Mouse (Mus musculus): ENCODE data around the gene Lce3a. TPM values are rescaled to one million over a fixed set of nuclear protein-coding genes. Genes with fewer than 3 reads are reported as not detected.

Lce3a gene
- polyA plus RNA-seq (2015; fragmentation: Illumina TruSeq; extraction: RNeasy Lipid Tissue Mini Kit (QIAGEN cat#74804); ENCODE audit: low read depth, low replicate concordance): not detected

GRCm38 (mm10) chr3:92926130-92926529, at the start of gene Lce3a:
TSS of gene Lce3a (minus strand) at chr3:92926230.

GRCm38 (mm10) chr3:92966761-92967160, 40.7 kb upstream of the Lce3a start, which contains the start of gene Lce3e:
TSS of gene Lce3e (plus strand) at chr3:92967061.

GRCm38 (mm10) chr3:92957090-92957489, 31.1 kb upstream of the Lce3a start, which contains the start of gene Lce3d:
TSS of gene Lce3d (plus strand) at chr3:92957390.

GRCm38 (mm10) chr3:92944186-92944585, 18.2 kb upstream of the Lce3a start, which contains the start of gene Lce3c:
TSS of gene Lce3c (plus strand) at chr3:92944486.

GRCm38 (mm10) chr3:92932679-92933078, 6.6 kb upstream of the Lce3a start, which contains the start of gene Lce3b:
TSS of gene Lce3b (plus strand) at chr3:92932979.

Other genes starting within 250 kb of the Lce3a start
- gene Lce1c, start 247.0 kb downstream of the Lce3a start, polyA plus RNA-seq (2015; fragmentation: Illumina TruSeq; extraction: RNeasy Lipid Tissue Mini Kit (QIAGEN cat#74804); ENCODE audit: low read depth, low replicate concordance): not detected
- not detected for gene Lce1d, start 239.0 kb downstream of the Lce3a start, polyA plus RNA-seq (2015; fragmentation: Illumina TruSeq; extraction: RNeasy Lipid Tissue Mini Kit (QIAGEN cat#74804); ENCODE audit: low read depth, low replicate concordance)
- gene Lce1e, start 217.2 kb downstream of the Lce3a start, polyA plus RNA-seq (2015; fragmentation: Illumina TruSeq; extraction: RNeasy Lipid Tissue Mini Kit (QIAGEN cat#74804); ENCODE audit: low read depth, low replicate concordance): not detected
- gene Lce1f, start 205.9 kb downstream of the Lce3a start, polyA plus RNA-seq (2015; fragmentation: Illumina TruSeq; extraction: RNeasy Lipid Tissue Mini Kit (QIAGEN cat#74804); ENCODE audit: low read depth, low replicate concordance): not detected
- not detected for gene Gm38119, start 187.1 kb downstream of the Lce3a start, polyA plus RNA-seq (2015; fragmentation: Illumina TruSeq; extraction: RNeasy Lipid Tissue Mini Kit (QIAGEN cat#74804); ENCODE audit: low read depth, low replicate concordance)
- gene Lce1g, start 173.9 kb downstream of the Lce3a start, polyA plus RNA-seq (2015; fragmentation: Illumina TruSeq; extraction: RNeasy Lipid Tissue Mini Kit (QIAGEN cat#74804); ENCODE audit: low read depth, low replicate concordance): not detected
- not detected for gene Lce1h, start 161.2 kb downstream of the Lce3a start, polyA plus RNA-seq (2015; fragmentation: Illumina TruSeq; extraction: RNeasy Lipid Tissue Mini Kit (QIAGEN cat#74804); ENCODE audit: low read depth, low replicate concordance)
- gene Lce1i, start 147.3 kb downstream of the Lce3a start, polyA plus RNA-seq (2015; fragmentation: Illumina TruSeq; extraction: RNeasy Lipid Tissue Mini Kit (QIAGEN cat#74804); ENCODE audit: low read depth, low replicate concordance): not detected
- gene Lce1j, start 135.7 kb downstream of the Lce3a start, polyA plus RNA-seq (2015; fragmentation: Illumina TruSeq; extraction: RNeasy Lipid Tissue Mini Kit (QIAGEN cat#74804); ENCODE audit: low read depth, low replicate concordance): not detected
- not detected for gene Lce1k, start 118.3 kb downstream of the Lce3a start, polyA plus RNA-seq (2015; fragmentation: Illumina TruSeq; extraction: RNeasy Lipid Tissue Mini Kit (QIAGEN cat#74804); ENCODE audit: low read depth, low replicate concordance)
- not detected for gene Kprp, start 99.0 kb downstream of the Lce3a start, polyA plus RNA-seq (2015; fragmentation: Illumina TruSeq; extraction: RNeasy Lipid Tissue Mini Kit (QIAGEN cat#74804); ENCODE audit: low read depth, low replicate concordance)
- not detected for gene Lce1l, start 74.9 kb downstream of the Lce3a start, polyA plus RNA-seq (2015; fragmentation: Illumina TruSeq; extraction: RNeasy Lipid Tissue Mini Kit (QIAGEN cat#74804); ENCODE audit: low read depth, low replicate concordance)
- not detected for gene 2310050C09Rik, start 56.0 kb downstream of the Lce3a start, polyA plus RNA-seq (2015; fragmentation: Illumina TruSeq; extraction: RNeasy Lipid Tissue Mini Kit (QIAGEN cat#74804); ENCODE audit: low read depth, low replicate concordance)
- gene Lce3b, start 6.7 kb upstream of the Lce3a start, polyA plus RNA-seq (2015; fragmentation: Illumina TruSeq; extraction: RNeasy Lipid Tissue Mini Kit (QIAGEN cat#74804); ENCODE audit: low read depth, low replicate concordance): not detected
- gene Lce3c, start 18.3 kb upstream of the Lce3a start, polyA plus RNA-seq (2015; fragmentation: Illumina TruSeq; extraction: RNeasy Lipid Tissue Mini Kit (QIAGEN cat#74804); ENCODE audit: low read depth, low replicate concordance): not detected
- gene Lce3d, start 31.2 kb upstream of the Lce3a start, polyA plus RNA-seq (2015; fragmentation: Illumina TruSeq; extraction: RNeasy Lipid Tissue Mini Kit (QIAGEN cat#74804); ENCODE audit: low read depth, low replicate concordance): not detected
- gene Lce3e, start 40.8 kb upstream of the Lce3a start, polyA plus RNA-seq (2015; fragmentation: Illumina TruSeq; extraction: RNeasy Lipid Tissue Mini Kit (QIAGEN cat#74804); ENCODE audit: low read depth, low replicate concordance): not detected
- gene Lce3f, start 66.0 kb upstream of the Lce3a start, polyA plus RNA-seq (2015; fragmentation: Illumina TruSeq; extraction: RNeasy Lipid Tissue Mini Kit (QIAGEN cat#74804); ENCODE audit: low read depth, low replicate concordance): not detected
- not detected for gene Crct1, start 89.5 kb upstream of the Lce3a start, polyA plus RNA-seq (2015; fragmentation: Illumina TruSeq; extraction: RNeasy Lipid Tissue Mini Kit (QIAGEN cat#74804); ENCODE audit: low read depth, low replicate concordance)
- not detected for gene Lce1m, start 92.8 kb upstream of the Lce3a start, polyA plus RNA-seq (2015; fragmentation: Illumina TruSeq; extraction: RNeasy Lipid Tissue Mini Kit (QIAGEN cat#74804); ENCODE audit: low read depth, low replicate concordance)
- gene Gm4858, start 142.6 kb upstream of the Lce3a start, polyA plus RNA-seq (2015; fragmentation: Illumina TruSeq; extraction: RNeasy Lipid Tissue Mini Kit (QIAGEN cat#74804); ENCODE audit: low read depth, low replicate concordance): not detected
- not detected for gene Crnn, start 218.6 kb upstream of the Lce3a start, polyA plus RNA-seq (2015; fragmentation: Illumina TruSeq; extraction: RNeasy Lipid Tissue Mini Kit (QIAGEN cat#74804); ENCODE audit: low read depth, low replicate concordance)